Mouse (Mus musculus): Measurements from ENCODE around the gene Ddr1.
A peak's percentile ranks its signal among the peaks of the same experiment; 100 is the strongest.
"Not testable (repeated sequence)": the region's sequence is repeated elsewhere in the genome, so short reads cannot be mapped to it uniquely, and the experiment has no call there.

Gene Ddr1

DNA sequence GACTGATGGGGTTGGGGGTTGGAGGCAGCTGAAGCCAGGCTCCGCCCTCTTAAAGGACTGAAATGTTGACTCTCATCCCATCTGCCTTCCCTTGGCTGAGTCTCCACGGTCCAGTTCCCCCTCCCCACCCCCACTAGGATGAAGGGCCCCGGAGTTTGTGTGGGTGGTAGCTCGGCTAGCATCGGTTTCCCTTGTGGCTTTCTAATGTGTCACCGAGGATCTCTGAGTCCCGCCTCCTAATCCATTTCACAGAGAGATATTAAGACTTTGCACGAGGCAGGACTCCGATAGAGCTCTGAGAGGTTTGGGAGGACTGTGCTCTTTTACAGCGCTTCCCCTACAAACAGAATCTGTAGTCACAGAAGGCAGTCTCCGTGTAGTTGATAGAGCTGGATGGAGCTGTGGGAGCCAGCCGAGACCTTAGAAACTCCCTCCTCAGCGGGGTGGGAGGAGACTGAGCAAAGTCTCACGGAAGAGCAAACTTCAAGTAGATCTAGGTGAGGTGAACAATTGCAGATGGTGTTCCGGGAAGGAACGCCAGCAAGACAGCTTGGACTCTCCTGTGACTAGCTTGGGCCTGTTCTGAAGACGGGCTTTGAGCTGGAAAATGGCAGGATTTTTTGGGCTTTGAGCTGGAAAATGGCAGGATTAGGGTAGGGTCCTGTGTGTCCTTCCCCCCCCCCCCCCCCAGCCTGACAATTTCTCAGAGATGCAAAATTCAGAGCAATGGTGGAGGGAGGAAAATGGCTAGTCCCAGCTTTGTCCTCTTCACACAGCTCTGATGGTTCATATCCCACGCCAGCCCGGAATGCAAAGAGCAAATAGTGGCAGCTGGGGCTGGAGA, at the start of gene Ddr1:
Gene Ddr1, minus strand, starts transcription at position 1 of the 844 bp plus-strand sequence.
- DNase-seq (ENCODE audit: low read depth) = no peak

DNA sequence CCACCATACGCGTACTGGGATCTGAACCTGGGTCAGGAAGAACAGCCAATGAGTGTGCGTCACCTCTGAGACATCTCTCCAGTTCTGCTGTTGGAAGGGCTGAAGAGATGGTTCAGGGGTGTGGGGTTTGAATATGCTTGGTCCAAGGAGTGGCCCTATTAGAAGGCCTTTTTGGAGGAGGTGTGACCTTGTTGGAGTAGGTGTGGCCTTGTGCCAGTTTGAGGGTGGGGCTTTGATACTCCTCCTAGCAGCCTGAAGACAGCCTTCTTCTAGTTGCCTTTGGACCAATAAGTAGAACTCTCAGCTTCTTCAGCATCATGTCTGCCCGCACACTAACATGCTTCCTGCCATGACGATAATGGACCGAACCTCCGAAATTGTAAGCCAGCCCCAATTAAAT, 49.2 kb upstream of the Ddr1 start:
- no peak for DNase-seq (ENCODE audit: low read depth)

GRCm38 (mm10) chr17:35752221-35752811, 47.9 kb upstream of the Ddr1 start:
- DNase-seq (ENCODE audit: low read depth) = no peak

DNA sequence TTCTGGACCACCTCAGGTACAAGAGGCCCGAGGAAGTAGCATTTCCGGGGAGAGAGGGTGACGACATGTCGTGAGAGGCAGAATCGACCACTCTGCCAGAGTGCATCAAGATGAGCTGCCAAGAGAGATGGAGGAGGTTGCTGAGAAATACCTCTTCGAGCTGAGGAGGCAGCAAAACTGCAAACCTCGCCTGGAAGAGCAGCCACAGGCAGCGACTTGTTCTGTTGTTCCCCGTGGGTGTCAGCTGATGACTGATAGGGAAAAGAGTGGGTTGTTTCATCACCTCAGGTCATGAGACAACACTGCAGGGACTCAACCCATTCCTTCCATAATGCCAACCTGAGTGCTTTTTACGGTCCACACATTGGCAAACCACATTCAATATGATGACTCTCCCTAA, 45.3 kb upstream of the Ddr1 start:
- DNase-seq (ENCODE audit: low read depth) = no peak

DNA sequence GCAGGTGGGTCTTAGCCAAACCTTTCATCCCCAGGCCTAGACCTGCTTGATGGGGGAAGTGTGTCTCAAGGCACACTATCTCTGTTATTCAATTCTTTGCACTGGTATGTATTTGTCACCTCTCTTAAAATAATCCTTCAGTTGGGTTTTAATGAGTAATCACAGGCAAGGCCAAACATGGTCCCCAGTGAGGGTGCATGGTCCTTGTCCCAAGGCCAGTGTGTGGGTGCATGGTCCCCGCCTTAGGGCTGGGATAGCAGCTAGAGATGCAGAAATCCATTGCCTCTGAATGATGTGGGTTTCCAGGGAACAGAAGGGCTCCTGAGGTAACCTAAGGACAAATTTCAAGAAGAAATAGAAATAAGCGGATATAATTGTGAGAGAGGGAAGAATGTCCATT, 39.9 kb upstream of the Ddr1 start:
- DNase-seq (ENCODE audit: low read depth) = no peak

DNA sequence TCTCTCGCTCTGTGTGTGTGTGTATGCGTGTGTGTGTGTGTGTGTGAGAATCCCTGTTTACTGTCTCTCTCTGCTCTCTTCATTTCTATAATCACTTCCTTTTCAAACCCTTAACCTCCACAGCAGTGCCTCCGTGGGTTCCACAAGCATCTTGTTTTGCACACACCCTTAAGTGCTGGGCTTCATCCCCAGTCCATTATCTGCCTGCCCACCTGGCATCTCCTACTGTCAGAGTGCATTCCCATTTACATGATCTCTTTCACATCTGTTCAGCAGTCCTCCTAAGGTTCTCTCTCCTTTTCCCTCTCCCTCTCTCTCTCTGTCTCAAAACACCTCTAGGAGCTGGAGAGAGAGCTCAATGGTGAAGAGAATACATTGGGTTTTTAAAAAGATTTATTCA, 38.5 kb upstream of the Ddr1 start:
- DNase-seq (ENCODE audit: low read depth) = peak; percentile 63

DNA sequence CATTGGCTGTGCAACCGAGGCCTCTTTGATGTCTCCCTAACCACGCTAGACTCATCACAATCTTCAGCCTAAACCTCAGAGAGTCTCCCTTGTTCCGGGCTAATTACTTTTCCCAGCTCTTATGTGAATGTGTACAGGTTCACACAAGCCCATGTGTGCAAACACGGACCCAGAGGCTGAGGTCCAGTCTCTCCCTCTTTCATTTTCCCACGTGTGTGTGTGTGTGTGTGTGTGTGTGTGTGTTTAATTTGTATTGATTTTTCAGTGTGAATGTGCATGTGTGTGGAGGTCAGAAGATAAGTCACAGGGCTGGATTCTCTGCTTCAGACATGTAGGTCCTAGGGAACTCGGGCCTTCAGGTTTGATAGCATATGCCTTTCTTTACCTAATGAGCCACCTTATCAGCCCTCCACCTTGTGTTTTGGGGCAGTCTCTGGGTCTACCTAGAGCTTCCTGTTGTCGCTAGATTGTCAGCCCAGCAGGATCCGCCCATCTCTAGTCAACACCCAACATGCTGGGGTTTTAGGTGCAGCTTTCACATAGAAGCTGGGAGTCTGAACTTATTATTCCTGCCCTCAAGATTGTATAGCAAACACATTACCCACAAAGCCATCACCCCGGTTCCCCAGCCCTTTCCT, 37.3 kb upstream of the Ddr1 start:
- DNase-seq (ENCODE audit: low read depth) = peak; percentile 83

GRCm38 (mm10) chr17:35740276-35740880, 36.0 kb upstream of the Ddr1 start:
- DNase-seq (ENCODE audit: low read depth) = no peak

GRCm38 (mm10) chr17:35739675-35740074, 35.3 kb upstream of the Ddr1 start:
- DNase-seq (ENCODE audit: low read depth) = peak; percentile 93

- peak; percentile 92 for DNase-seq (ENCODE audit: low read depth)
These were observed 33.3 kb upstream of the Ddr1 start for GRCm38 (mm10) chr17:35737743-35738142.

DNA sequence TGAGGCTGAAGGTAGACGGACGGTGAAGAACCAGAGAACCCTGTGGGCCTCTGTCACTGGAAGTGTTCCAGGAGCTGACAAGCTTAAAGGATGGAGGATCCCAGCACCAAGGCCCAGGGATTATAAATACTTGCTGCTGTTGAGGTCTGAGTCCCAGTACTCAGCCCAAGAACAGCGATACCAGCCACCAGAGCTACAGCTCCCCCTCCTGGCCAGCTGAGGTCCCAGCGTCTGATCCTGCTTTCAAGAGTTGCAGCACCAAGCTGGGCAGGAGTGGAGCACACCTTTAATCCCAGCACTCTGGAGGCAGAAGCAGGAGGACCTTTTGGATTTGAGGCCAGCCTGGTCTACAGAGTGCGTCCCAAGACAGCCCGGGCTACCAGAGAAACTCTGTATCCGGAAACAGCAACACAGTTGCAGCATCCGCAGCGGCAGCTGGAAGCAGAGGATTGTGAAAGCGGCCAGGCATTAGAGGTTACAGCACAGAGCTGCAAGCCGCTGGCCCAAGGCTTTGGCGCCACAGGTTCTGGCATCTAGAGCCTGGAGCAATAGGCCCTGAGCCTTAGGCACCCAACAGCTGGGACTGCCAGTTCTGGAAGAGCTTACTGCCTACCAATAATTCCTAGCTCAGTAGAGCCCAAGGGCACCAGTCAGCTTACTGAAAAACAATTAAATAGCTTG, 32.0 kb upstream of the Ddr1 start:
- peak; percentile 48 for DNase-seq (ENCODE audit: low read depth)

GRCm38 (mm10) chr17:35734478-35734877, 30.1 kb upstream of the Ddr1 start:
- DNase-seq (ENCODE audit: low read depth) = no peak

- DNase-seq (ENCODE audit: low read depth) = no peak
These were observed 29.0 kb upstream of the Ddr1 start for GRCm38 (mm10) chr17:35733398-35733797.

- DNase-seq (ENCODE audit: low read depth) = no peak
These were observed 27.2 kb upstream of the Ddr1 start for GRCm38 (mm10) chr17:35731431-35732145.

DNA sequence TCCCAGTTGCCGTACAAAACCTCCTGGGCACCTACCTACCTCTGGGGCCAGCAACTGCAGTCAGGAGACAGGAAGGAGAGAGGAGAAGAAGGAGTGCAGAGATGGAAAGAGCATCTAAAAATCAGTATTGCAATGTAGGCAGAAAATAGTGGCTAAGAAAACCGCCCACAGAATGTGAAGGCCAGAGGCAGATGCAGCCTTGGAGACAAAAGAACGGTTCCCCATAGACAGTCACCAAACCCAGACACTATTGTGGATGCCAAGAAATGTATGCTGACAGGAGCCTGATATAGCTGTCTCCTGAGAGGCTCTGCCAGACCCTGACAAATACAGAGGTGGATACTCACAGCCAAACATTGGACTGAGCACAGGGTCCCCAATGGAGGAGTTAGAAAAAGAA, 25.7 kb upstream of the Ddr1 start:
- not testable (repeated sequence) for DNase-seq (ENCODE audit: low read depth)

DNA sequence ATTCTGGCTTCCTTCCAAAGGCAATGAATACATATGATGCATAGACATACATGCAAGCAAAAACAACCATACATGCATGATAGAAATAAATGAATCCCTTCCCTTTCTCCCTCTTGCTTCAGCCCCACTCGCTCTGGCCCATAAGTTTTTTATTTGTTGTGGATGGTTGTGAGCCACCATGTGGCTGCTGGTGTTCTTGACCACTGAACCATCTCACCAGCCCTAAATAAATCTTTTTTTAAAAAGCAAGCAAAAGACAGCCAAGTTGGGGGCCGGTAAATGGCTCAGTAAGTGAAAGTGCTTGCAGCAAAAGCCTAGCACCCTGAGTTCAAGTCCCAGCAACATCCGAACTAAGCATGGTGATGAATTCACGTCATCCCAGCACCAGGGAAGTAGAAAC, 24.4 kb upstream of the Ddr1 start:
- DNase-seq (ENCODE audit: low read depth) = no peak

DNA sequence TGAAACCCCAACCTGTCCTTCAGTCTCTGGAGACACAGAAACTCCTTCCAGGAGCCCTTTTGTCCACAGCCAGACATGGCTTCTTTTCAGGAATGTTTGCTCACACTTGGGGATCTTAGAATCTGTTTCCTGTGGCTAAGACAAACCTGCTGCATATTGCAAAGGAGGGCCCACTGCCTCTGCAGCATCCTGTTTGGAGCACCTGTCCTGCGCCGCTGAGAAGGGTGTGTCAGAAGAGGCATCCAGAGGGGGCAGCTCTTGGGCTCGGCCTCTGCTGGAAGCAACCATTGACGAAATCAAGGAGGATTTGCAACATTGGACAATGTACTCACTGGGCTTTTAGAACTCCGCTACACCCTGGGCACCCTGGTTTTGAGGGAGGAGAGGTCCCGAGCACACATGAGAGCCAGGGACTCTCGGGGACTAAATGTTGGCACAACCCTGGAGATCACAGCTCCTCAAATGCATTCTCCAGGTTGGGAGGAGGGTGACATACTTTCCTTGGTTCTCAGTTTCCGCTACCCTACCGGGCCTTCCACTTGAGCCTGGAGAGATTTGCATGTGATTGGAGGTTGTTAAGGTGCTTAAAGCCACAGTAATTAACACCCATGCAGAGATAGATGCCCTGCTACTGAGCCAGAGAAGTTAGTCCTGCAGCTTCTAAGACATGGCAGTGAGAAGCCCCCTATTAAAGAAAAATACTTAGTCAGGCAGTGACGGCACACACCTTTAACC, 23.2 kb upstream of the Ddr1 start:
- DNase-seq (ENCODE audit: low read depth) = no peak

GRCm38 (mm10) chr17:35727028-35727427, 22.6 kb upstream of the Ddr1 start:
- DNase-seq (ENCODE audit: low read depth) = no peak

GRCm38 (mm10) chr17:35725286-35726232, 21.1 kb upstream of the Ddr1 start:
- peak; percentile 63 for DNase-seq (ENCODE audit: low read depth)

GRCm38 (mm10) chr17:35721676-35722075, 17.3 kb upstream of the Ddr1 start:
- no peak for DNase-seq (ENCODE audit: low read depth)

Data from c-Kit-positive CD71-positive TER-119-negative erythroid progenitor cells, embryonic 14.5 days (primary cell).